Mouse (Mus musculus) embryonic fibroblast, embryonic 13.5 days (primary cell): ENCODE results near the gene B3galt4.

Experiments
- CTCF ChIP-seq: IDR thresholded peaks from 2 replicates; pipeline ENCODE4 v1.5.1; 2011; ENCODE audit warnings: mild to moderate bottlenecking, control low read depth, low read length, moderate library complexity, borderline replicate concordance; ENCODE audit not compliant: insufficient read depth
- POLR2A ChIP-seq: IDR thresholded peaks from 2 replicates; pipeline ENCODE4 v1.6.1; 2011; ENCODE audit warnings: low read depth, mild to moderate bottlenecking, control low read depth, low read length, moderate library complexity

DNA sequence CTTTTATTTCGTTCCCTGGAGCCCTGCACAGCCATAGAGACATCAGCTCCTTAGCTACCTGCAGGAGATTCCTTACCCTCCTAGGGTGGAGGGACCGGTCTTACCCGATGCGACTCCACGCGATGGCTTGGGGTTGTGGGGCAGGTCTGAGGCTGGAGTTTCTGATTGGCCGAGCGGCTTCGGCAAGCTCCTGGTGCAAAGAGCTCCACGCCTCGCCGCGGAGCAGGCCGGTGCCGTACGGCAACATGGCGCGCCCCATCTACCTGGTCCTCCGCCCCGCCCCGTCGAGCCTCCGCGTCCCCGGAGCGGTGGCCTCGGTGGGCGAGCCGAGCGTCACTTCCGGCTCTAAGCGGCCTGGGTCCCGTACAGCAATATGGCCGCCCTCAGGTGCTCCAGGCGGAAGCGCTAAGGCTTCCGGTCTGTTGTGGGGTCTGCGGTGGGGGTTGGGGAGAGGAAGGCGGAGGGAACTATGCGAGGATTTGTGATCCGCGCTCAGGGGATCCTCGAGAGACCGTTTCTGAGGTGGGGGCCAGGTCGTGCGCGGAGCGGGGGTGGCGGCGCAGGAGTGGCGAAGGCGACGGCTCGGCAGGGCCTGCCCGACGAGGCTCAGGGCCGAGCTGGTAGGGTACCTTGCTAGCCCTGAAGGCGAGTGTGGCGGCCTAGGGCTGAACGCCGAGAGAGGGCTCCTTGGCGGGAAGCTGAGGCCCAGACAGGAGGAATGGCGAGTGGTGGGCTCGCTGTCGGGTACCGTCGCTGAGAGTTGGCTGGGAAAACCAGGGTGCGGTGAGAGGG, 42.0 kb downstream of the B3galt4 start, which contains the start of gene Daxx:
- no peak for TF ChIP-seq CTCF
- peak; percentile 88 for TF ChIP-seq POLR2A
